Mouse (Mus musculus) embryonic fibroblast, embryonic 13.5 days (primary cell): ENCODE data around the gene Syndig1.

Experiments
- CTCF ChIP-seq: IDR thresholded peaks from 2 replicates; pipeline ENCODE4 v1.5.1; 2011; ENCODE audit warnings: mild to moderate bottlenecking, control low read depth, low read length, moderate library complexity, borderline replicate concordance; ENCODE audit not compliant: insufficient read depth
- POLR2A ChIP-seq: IDR thresholded peaks from 2 replicates; pipeline ENCODE4 v1.6.1; 2011; ENCODE audit warnings: low read depth, mild to moderate bottlenecking, control low read depth, low read length, moderate library complexity

DNA sequence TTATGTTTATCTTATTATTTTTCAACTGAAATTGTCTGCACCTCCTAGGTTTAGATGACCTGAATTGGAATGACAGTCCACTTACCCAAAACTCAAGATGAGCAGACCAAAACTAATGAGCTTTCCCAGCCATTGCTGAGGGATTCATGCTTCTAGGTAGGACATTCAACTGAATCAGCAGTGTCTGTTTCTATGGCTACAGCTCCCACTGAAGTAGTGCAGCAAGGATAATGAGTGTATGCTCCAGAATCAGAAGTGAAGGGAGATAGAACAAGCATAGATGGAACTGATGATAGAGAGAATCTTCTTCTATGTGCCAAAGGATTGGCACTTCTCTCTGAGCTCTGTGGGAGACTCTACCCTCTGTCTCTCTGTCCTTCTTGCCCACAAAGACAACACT, 158.6 kb downstream of the Syndig1 start:
- TF ChIP-seq POLR2A, result no peak
- no peak for TF ChIP-seq CTCF
